Mouse (Mus musculus): ENCODE data around the gene Itgbl1.

DNA sequence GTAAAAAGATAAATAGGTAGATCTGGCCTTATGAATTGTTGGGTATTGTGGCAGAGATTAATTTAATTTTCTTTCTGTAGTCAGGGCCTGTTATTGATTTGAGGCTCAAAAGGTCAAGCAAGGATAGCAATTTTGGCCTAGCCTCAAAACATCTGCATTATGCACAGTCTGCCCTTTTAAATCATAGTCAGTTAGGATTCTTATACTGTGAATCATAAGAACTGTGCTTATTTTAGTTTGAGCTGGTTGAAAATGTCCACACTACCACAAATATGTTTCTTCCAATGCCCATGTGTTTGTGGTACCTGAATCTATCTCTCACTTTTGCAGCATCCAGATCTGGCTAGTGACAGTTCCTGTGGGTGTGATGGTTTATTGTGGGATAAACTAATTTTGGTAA is 4.7 kb downstream of the Itgbl1 start:
- TF ChIP-seq GATA1 (IDR thresholded peaks at IDR 0.05; ENCODE audit: borderline replicate concordance, low read length) (no peak), FLI1 (IDR thresholded peaks at IDR 0.05; ENCODE audit: low read length) (no peak)
